Mouse (Mus musculus) fibroblast of lung, adult 2 months (primary cell): ENCODE data around the gene Crtc1.

Source experiments
- DNase-seq: peaks from one replicate; pipeline ENCODE4 v3.0.0-alpha.2; 2011; ENCODE audit warnings: low read depth

The Crtc1 gene

GRCm38 (mm10) chr8:70462516-70462813 lies 23.1 kb upstream of the Crtc1 start:
- DNase-seq = no peak

- DNase-seq = no peak
These were observed 22.6 kb upstream of the Crtc1 start for GRCm38 (mm10) chr8:70461765-70462515.

DNA sequence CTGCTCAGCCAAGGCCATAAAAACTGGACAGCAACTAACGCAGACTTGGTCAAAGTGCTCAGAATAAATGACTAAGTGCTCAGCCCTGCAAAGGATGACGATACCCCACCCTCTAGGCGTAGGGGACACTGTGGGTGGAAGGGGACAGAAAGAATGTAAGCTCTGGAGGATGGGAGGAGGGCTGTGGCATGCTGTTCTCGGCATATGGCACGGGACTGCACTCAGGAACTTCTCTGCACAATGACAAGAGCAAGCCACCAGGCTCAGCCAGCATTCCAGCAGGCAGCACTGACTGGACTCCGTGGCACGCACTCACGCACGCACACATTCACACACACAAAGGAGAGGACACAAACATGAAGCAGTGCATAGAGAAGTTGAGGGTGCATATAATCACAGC lies 21.2 kb upstream of the Crtc1 start:
- DNase-seq = no peak

DNA sequence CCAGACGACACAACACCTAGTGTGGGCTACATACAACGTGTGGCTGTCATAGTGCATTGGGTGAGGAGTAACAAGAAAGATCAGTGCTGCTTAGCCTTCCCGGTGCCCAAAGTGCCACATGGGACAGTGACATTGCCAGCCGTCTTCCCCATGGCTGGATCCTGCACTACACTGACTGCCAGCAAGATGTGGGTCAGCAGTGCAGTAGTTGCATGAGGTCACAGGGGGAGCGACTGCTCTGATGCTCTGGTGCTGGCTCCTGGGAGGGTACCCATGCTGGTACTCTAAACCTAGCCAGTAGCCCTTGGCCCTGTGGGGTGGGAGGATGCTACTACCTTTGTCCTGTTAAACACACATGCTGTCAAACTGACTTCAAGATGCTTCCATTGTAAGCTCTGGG lies 20.8 kb upstream of the Crtc1 start:
- DNase-seq = no peak

- no peak for DNase-seq
These were observed 20.3 kb upstream of the Crtc1 start for GRCm38 (mm10) chr8:70459636-70460035.

- no peak for DNase-seq
These were observed 19.1 kb upstream of the Crtc1 start for GRCm38 (mm10) chr8:70458462-70458861.

- DNase-seq = no peak
These were observed 18.5 kb upstream of the Crtc1 start for GRCm38 (mm10) chr8:70457882-70458281.

GRCm38 (mm10) chr8:70456996-70457395 lies 17.6 kb upstream of the Crtc1 start:
- no peak for DNase-seq

GRCm38 (mm10) chr8:70453852-70454251 lies 14.5 kb upstream of the Crtc1 start:
- DNase-seq = no peak

GRCm38 (mm10) chr8:70452196-70452966 lies 13.0 kb upstream of the Crtc1 start:
- DNase-seq = no peak

DNA sequence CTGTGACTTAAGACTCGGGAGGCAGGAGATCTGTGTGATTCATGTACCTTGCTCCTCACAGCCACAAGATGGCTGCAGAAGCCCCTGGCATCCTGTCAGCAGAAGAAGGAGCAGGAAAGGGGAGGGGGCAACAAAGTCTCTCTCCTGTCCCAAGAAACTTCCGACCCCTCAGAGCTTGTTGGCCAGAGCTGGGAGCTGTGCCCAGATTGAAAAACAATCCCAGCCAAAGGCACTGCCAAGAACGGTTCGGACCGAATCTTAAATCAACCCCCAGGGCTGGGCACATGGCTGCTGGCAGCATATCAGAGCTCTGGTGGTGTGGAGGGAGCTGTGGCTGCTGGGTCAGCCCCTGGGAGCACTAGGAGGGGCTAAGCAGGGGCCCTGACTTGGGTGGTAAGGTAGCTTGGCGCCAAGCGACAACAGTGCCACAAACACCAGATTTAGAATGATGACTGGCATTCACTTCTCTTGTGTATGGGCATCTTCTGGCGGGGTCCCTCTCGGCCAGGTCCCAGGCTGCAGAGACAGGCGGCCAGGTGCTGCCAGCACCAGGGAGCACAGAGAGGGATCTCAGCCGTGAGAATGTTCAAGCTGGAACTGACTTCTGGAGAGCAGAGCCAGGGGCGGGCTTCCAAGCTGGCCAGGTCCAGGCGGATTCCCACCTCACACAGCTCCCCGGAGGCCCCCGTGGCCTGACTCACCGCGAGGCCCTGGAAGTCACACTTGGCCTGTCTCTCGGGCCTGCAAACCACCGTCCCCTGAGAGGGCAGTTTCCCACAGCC lies 8.5 kb upstream of the Crtc1 start:
- peak; percentile 93 for DNase-seq

- no peak for DNase-seq
These were observed 6.6 kb upstream of the Crtc1 start for GRCm38 (mm10) chr8:70445988-70446387.

DNA sequence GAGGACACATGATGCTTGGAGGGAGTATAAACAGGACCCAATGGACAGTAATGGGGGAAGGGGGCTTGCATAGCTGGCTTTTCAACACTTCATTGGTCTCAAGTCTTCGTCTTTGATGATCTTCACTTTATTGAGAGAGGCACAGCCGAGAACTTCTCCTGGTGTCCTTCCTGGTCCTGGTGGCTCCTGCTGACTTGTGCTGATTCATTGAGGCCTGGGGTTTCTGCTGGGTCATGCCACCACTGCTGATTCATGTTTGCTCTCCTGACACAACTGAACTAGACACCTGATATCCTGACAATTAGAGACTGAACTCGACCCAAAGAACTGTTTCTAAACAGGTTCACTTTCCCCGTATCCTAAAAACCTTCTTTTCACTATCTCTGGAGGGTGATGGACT lies 3.9 kb upstream of the Crtc1 start:
- no peak for DNase-seq

DNA sequence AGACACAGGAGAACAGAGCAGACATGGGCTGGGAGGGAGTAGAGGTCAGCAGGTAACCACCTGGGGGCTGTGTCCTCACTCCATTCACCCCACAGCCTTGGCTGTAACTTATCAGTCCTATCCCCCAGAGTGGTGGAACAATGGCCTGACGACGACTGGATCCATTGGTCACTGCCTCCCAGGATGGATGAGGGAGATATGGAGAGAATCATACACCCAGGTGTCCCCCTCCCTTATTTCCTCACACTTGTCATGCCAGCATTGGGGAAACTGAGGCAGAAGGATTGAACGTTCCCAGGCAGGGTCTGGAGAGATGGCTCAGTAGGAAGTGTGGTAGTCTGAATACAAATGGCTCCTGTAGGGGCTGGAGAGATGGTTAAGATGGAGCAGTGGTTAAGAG lies 2.2 kb upstream of the Crtc1 start:
- no peak for DNase-seq

DNA sequence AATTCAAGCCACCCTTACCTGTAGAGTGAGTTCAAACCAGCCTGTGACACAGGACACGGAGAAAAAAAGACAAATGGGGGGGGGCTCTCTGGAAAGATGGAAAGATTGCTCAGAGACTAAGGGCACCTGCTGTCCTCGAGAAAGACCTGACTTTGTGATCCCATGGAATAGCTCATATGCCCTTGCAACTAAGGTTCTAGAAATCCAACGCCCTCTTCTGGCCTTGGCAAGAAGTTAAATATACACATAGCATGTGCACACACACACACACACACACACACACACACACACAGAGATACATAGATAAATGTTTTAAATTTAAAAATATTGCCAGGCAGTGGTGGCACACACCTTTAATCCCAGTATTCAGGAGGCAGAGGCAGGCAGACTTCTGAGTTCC lies 867 bp upstream of the Crtc1 start:
- no peak for DNase-seq

GRCm38 (mm10) chr8:70439848-70440179 lies 435 bp upstream of the Crtc1 start:
- no peak for DNase-seq

DNA sequence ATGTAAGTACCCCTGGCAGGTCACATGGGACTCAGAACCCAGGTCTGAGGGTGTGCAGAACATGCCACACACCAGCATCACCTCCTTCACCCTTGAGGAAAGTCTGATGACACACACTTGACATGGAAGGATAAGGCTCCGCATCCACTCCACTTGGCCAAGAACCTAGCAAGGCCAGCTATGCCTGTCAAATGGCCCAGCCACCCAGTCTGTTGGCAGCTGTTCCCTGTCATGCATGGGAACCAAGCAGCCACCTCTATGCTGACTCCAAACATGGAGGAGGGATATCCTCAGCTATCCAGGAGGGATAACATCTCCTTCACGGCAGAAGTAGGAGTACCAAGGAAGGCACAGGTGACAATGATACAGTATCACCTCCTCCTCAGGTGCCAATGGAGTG lies 956 bp downstream of the Crtc1 start:
- no peak for DNase-seq

DNA sequence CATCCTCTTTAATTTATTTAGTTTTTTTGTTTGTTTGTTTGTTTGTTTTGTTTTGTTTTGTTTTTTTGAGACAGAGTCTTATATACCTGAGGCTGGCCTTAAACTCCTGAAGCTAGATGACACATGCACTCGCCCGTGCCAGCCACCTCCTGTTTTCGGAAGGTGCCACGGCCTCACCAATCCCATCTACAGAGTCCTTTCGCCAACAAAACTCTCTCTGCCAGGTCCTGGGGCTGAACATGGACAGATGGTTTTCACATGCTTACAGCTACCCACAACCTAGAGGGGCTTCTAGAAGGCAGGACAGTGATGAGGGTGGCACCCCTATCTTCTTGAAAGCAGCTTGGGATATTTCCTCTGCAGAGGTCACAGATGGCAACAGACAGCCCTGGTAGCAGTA lies 4.2 kb downstream of the Crtc1 start:
- DNase-seq = no peak

DNA sequence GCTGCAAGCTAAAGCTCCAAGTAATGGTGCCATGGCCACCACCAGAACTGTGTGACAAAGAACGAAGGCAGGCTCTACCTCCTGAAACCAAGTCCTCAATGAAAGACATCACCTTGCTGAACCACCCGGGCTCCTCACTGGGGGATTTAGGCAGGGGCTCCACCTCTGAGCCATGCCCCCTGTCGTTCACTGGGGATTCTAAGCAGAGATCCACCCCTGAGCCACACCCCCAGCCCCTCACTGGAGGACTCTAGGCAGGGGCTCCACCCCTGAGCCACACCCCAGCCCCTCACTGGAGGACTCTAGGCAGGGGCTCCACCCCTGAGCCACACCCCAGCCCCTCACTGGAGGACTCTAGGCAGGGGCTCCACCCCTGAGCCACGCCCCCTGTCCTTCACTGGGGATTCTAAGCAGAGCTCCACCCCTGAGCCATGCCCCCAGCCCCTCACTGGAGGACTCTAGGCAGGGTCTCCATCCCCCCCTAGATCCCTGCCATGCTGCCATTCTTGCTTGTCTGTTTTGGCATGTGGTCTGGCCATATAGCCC lies 6.3 kb downstream of the Crtc1 start:
- no peak for DNase-seq

- no peak for DNase-seq
These were observed 8.2 kb downstream of the Crtc1 start for GRCm38 (mm10) chr8:70431213-70431612.

DNA sequence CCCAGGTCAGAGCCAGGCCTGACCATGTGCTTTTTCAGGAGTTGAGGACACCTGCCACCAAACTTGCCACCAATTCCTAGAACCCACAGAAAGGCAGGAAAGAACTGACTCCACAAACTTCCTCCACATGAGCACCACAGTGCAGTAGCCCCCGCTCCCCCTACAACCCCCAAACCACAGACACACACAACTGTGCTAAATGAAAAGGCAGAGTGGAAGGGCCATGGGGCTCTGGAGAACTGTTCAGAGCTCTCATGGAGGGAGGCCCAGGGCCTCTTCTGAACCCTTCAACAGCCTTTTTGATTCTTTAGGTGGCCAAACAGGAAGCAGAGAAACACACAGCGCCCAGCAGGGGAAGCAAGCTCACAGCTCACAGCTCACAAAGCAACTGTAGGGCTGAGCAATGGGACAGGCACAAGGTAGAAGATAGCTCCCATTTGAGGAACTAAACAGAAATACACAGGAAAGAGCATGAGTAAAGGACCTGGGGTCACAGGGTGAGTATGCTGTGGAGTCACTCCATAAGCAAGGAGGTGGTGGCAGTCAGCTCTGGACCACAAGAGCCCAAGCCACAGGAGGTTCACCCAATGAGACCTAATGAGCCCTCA lies 13.0 kb downstream of the Crtc1 start:
- DNase-seq = no peak

DNA sequence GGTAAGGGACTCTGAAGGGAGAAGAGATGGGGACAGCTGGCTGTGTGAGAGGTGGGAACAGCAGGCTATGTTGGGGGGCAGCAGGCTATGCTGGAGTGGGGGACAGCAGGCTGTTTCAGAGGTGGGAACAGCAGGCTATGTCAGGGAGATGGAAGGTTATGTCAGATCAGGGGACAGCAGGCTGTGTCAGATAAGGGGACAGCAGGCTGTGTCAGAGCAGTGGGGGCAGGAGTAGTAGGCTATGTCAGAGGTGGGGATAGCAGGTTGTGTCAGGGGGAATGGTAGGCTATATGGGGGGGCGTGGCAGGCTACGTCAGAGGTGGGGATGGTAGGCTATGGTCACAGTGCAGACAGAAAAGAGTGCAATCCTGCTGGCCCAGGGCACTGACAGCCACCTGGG lies 16.7 kb downstream of the Crtc1 start:
- DNase-seq = no peak
